ENCODE assay signal across 24 mouse cellular contexts in the genomic region with DNA sequence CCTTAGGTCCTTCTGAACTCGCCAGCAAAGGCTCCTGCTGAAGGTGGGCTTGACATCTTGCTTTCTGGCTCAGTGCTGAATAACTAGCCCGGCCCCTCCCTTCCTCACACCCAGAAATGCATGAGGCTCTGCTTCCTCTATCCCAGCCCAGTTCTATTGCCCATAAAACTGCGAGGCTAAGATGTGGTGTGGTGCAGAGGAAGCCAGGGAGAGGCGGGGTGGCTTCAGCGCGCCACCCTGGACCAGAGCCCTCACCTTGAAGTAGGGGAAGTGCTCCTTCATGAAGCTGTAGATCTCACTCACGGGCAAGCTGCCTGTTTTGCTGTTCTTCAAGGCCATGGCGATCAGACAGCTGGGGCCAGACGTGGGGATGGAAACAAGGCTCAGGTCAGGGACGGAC. TPM values are rescaled to one million over a fixed set of nuclear protein-coding genes. Genes with fewer than 3 reads are reported as not detected.
A peak's percentile ranks its signal among the peaks of the same experiment; 100 is the strongest.
DNase-seq lines count a peak whose midpoint lies in the region; ATAC-seq lines count a peak whose summit lies in the region.
"Had no signal": no experiment of that assay in that cellular context is flagged by ENCODE, and none has a peak within 500 bp of the region (broad histone marks: within the 10 kb centered on the region; RNA-seq: fewer than 3 reads in every experiment).

No protein-coding gene starts in this region.

- ATAC-seq in common myeloid progenitor, adult 5-6 weeks (replicated peaks; ENCODE audit: low read depth, poor library complexity, severe bottlenecking): peak; percentile 80
- peak; percentile 82 to 85 for ATAC-seq in hematopoietic stem cell, adult 5-6 weeks (replicated peaks in 1 of 2; ENCODE audit: insufficient read depth in 1 of 2, low FRiP score in 2 of 2, low TSS enrichment in 1 of 2, low read depth in 1 of 2, poor library complexity in 2 of 2, severe bottlenecking in 2 of 2)
- ATAC-seq in megakaryocyte progenitor cell, adult 5-6 weeks (replicated peaks; ENCODE audit: poor library complexity): 0 out of 2 replicates have a peak, but pooled peaks have one; percentile 37
- ATAC-seq: activated CD4-positive, CD25-positive, alpha-beta regulatory T cell, adult 4 months; CD4-positive, CD25-positive, alpha-beta regulatory T cell, adult 4 months; forebrain, embryonic 13.5 days; forebrain, embryonic 15.5 days; Patski had no signal

- DNase-seq in ovary, adult 18-20 months (ENCODE audit: low spot score): peak; percentile 27
- DNase-seq in ovary, postnatal 14 days (ENCODE audit: low spot score): no peak
- DNase-seq in right cerebral cortex, postnatal 25 days: no peak
- no peak for DNase-seq in spleen, postnatal 36 days (ENCODE audit: low spot score in 2 of 2)
- DNase-seq: adrenal gland, adult 8-10 months; adrenal gland, postnatal 14 days; adrenal gland, postnatal 36 days; B cell, adult 2 months; cerebellum, adult 11 months; cerebellum, adult 18-20 months; cerebellum, adult 8-10 months; cerebellum, adult 9-11 months; cerebellum, postnatal 14 days; cerebellum, postnatal 36 days had no signal

RNA-seq across cellular contexts. Expression of gene Foxn4, which starts 14.1 kb away (rescaled TPM):
- not detected in 2 replicates for total RNA-seq in common myeloid progenitor, adult 5-6 weeks (2017)
- 2.4 TPM in 1 of 2 replicates, not detected in the other for total RNA-seq in hematopoietic stem cell, adult 5-6 weeks (2017)
- not detected in 2 replicates for total RNA-seq in megakaryocyte progenitor cell, adult 5-6 weeks (2015)
- not detected in 2 replicates for total RNA-seq in megakaryocyte progenitor cell, adult 5-6 weeks (2017)
- total RNA-seq: adrenal gland, adult 18-20 months; adrenal gland, adult 8-10 months; adrenal gland, postnatal 14 days; adrenal gland, postnatal 36 days; CH12.LX had no signal

RNA-seq across cellular contexts. Expression of gene Myo1h, which starts 29.5 kb away (rescaled TPM):
- 0.73 and 1.3 TPM in 2 replicates for total RNA-seq in common myeloid progenitor, adult 5-6 weeks (2017)
- 2.0 and 8.5 TPM in 2 replicates for total RNA-seq in hematopoietic stem cell, adult 5-6 weeks (2017)
- 1.5 and 1.6 TPM in 2 replicates for total RNA-seq in megakaryocyte progenitor cell, adult 5-6 weeks (2015)
- total RNA-seq in megakaryocyte progenitor cell, adult 5-6 weeks (2017): 0.58 and 2.0 TPM in 2 replicates
